Mouse (Mus musculus): ENCODE measurements at regions not wholly inside any gene's neighbourhood (a gene's known extent, or its start where the extent isn't known, plus 50 kb on each side); places are given as distances from the start of the nearest gene placed in this dataset.
"Not testable (repeated sequence)": the region's sequence is repeated elsewhere in the genome, so short reads cannot be mapped to it uniquely, and the experiment has no call there.

DNA sequence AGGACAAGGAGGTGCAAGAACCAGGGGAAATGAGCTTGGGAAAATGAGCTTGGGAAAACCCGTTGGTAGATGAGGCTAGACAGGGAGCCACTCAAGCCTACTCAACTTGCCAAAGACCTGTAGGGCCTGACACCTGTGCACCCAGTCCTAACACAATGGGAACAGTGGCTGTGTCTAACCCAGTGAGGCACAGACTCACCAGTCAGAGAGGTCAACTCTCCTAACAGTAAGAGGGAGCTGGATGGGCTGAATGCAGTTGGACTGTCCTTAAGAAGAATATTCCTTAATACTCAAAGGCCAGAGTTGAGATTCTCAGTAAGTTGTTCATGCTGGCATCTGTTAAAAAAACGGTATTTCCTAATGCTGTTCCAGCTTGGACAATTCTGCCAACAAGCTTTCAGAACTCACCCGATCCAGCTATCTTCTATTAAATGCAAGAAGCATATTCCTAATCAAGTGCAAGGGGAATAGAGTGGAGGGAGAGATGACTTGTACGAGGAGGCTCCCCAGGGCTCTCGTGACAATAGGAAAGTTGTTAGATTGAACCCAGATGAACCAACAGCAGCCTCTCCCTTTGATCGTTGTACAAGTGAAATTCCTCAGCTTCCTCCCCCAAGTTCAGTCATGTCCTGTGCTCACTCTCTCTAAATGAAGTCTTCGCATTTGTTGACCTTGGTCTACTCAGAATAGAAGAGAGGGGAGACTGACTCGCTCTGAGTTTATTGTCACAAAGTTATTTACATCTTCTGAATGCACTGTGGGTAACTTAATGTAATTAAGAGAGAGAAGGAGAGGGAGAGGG, 187.2 kb downstream of the Cdca7 start:
- ATAC-seq (replicated peaks; ENCODE audit: low FRiP score, low TSS enrichment, poor library complexity, severe bottlenecking) = no peak

GRCm38 (mm10) chr2:72667396-72667795, 191.4 kb downstream of the Cdca7 start:
- not testable (repeated sequence) for ATAC-seq (replicated peaks; ENCODE audit: low FRiP score, low TSS enrichment, poor library complexity, severe bottlenecking)

DNA sequence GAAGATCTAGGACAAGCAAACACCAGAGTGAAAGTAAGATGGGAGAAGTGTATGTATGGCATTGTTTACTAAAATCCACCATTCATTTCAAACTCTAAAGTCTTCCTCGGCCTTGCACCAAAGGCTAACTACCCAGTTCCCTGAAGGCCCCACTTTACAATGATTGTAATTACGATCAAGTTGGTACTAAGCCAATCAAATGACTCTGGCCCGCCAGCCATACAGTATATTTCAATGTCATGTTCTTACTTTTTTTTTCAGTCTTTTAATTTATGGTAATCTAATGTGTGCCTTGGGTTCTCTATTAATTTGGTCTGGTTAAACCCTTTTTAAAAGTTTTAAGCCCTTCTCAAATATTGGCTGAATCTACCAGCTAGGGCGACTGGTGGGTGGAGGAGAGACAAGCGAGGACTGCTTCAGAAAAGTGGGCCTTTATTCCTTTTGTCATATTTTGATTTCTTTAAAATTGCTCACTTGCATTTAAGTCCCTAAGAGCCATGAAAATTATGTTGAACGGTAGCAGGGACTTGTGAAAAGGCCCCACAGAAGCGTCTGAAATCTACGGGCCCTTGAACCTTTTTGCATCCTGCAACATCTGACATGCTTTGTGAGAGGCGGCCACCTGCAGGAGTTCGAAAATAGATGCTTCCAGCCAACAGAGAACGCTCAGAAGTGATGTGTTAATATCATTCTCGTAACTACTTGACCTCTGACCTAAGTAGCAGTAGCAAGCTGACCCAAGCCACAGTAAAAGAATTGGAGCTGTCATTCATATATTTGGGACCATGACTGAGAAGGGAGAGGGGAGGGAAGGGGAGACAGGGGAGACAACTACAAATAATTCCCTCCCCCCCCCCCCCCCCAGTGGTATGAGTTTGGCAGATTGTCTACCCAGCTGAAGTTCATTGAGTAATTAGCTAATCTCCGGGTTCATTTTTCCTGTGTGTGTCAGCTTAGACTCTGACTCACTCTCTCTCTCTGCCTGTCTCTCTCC, 197.2 kb downstream of the Cdca7 start:
- no peak for ATAC-seq (replicated peaks; ENCODE audit: low FRiP score, low TSS enrichment, poor library complexity, severe bottlenecking)

- no peak for ATAC-seq (replicated peaks; ENCODE audit: low FRiP score, low TSS enrichment, poor library complexity, severe bottlenecking)
These were observed 198.3 kb downstream of the Cdca7 start for GRCm38 (mm10) chr2:72674229-72674628.

GRCm38 (mm10) chr2:72674856-72675440, 199.0 kb downstream of the Cdca7 start:
- no peak for ATAC-seq (replicated peaks; ENCODE audit: low FRiP score, low TSS enrichment, poor library complexity, severe bottlenecking)

DNA sequence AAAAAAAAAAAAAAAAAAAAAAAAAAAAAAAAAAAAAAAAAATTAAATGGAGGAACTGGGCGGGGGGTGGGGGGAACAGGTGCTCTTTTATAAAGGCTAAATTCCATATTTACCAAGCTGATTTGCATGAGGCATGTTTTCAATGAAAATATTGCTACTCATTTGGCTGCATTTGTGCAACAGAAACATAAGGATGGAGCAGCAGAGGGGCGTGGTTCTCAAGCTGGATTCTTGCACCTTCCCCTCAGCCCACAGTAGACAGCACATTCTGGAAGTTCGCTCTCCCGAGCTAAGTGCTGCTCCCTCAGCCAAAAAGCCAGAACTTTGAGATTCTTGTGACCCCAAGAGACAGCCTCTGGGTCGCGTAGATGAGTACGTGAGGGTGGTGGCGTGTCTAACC, 201.8 kb downstream of the Cdca7 start:
- ATAC-seq (replicated peaks; ENCODE audit: low FRiP score, low TSS enrichment, poor library complexity, severe bottlenecking) = no peak

- ATAC-seq (replicated peaks; ENCODE audit: low FRiP score, low TSS enrichment, poor library complexity, severe bottlenecking) = no peak
These were observed 212.1 kb downstream of the Cdca7 start for GRCm38 (mm10) chr2:72688031-72688430.

- ATAC-seq (replicated peaks; ENCODE audit: low FRiP score, low TSS enrichment, poor library complexity, severe bottlenecking) = no peak
These were observed 225.1 kb downstream of the Cdca7 start for GRCm38 (mm10) chr2:72701081-72701480.

- no peak for ATAC-seq (replicated peaks; ENCODE audit: low FRiP score, low TSS enrichment, poor library complexity, severe bottlenecking)
These were observed 227.3 kb downstream of the Cdca7 start for GRCm38 (mm10) chr2:72703238-72703637.

DNA sequence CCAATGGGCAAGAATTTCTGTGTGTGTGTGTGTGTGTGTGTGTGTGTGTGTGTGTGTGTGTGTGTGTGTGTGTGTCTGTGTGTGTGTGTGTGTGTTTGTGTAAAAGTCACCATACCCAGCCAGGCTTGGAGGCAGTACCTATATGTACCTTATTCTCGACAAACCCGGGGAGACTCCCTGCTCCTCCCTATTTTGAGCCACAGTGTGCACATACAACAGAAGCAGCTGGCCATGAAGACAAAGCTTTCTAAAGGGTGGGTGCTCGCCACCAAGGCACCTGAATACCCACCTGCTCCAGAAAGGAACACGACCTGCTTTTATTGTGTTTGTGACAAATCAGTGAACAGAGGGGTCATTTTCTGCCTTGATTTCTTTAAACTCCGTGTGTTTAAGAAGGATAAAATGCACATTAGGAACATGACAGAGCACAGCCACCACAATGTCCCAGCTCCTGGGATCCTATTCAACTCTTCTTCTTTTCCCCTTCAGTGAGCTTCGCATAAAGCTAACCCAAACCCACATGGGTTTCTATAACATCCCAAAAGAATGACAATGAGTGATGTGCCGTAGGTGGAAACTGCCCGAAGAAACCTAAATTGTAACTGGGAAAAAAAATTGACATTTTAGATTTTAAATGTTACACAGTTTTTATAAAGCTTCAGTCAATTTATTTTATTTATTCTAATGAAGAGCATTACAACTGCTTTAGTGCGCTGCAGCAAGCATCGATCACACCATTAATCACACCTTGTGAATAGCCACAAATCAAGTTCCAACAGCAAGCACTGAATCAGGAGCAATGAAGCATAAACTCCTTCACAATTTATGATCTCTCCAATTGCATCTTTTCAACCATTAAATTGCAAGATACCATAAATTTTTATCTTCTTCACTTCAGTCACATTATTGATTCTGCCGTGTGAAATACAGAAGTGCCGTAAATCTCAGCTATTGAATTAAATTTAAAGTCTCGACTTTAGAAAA, 232.0 kb downstream of the Cdca7 start:
- no peak for ATAC-seq (replicated peaks; ENCODE audit: low FRiP score, low TSS enrichment, poor library complexity, severe bottlenecking)

DNA sequence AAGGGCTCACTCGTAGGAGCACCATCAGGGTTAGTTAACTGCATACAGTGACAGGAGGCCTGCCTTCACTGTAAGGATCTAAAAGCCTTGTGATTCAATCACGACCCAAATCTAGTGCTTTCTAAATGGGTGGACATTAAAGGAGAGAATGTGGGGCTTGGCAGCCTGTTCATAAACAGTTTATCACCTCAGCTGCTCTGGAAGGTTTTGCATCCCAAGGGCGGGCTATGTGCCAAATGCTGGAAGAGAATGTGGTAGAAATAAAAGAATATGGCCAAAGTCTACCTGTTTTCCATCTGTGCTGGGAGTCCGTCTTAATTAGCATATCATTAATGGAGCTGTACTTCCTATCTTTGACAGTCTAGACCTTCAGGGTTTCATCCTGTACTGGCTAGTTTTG, 241.0 kb downstream of the Cdca7 start:
- no peak for ATAC-seq (replicated peaks; ENCODE audit: low FRiP score, low TSS enrichment, poor library complexity, severe bottlenecking)

- ATAC-seq (replicated peaks; ENCODE audit: low FRiP score, low TSS enrichment, poor library complexity, severe bottlenecking) = peak; percentile 82
These were observed 251.5 kb downstream of the Sp3 start for GRCm38 (mm10) chr2:72728699-72729098.

- no peak for ATAC-seq (replicated peaks; ENCODE audit: low FRiP score, low TSS enrichment, poor library complexity, severe bottlenecking)
These were observed 246.9 kb downstream of the Sp3 start for GRCm38 (mm10) chr2:72733371-72733770.

GRCm38 (mm10) chr2:72735035-72735434, 245.2 kb downstream of the Sp3 start:
- no peak for ATAC-seq (replicated peaks; ENCODE audit: low FRiP score, low TSS enrichment, poor library complexity, severe bottlenecking)

DNA sequence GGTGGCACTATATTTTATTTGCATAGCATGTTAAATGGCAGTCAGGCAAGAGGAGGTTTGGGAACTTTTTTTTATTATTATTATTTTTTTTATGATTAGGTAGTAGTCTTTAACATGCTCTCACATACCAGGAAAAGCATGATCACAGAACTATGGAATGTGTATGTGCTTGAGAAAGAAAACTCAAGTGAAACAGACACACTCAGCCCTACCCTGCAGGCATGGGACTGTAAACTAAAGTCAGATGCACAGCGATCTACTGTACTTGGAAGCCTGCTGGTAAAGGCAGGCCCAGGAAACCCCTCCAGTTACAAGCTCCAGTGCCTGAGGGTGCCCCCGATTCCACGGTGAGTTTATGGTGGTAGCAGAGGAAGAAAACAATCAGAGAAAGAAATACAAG, 243.6 kb downstream of the Sp3 start:
- ATAC-seq (replicated peaks; ENCODE audit: low FRiP score, low TSS enrichment, poor library complexity, severe bottlenecking) = no peak

GRCm38 (mm10) chr2:72740391-72741361, 239.6 kb downstream of the Sp3 start:
- no peak for ATAC-seq (replicated peaks; ENCODE audit: low FRiP score, low TSS enrichment, poor library complexity, severe bottlenecking)

DNA sequence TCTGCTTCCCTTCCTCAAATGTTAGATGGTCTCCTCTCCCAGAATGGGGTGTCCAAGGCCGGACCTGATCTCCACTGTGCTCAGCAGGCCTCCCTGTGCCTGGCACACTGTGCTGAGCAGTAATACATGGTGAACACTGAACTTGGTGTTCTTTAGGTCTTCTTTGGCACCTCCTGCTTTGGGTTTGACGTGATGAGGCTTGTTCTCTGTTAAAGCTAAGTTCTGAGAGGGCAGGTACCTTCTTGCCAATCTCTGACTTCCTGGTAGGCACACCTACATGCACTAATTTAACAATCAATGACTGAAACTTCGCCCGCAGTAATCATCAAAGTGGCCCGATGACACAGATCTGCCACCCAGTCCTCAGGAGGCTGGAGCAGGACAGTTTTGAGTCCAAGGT, 238.5 kb downstream of the Sp3 start:
- ATAC-seq (replicated peaks; ENCODE audit: low FRiP score, low TSS enrichment, poor library complexity, severe bottlenecking) = no peak

DNA sequence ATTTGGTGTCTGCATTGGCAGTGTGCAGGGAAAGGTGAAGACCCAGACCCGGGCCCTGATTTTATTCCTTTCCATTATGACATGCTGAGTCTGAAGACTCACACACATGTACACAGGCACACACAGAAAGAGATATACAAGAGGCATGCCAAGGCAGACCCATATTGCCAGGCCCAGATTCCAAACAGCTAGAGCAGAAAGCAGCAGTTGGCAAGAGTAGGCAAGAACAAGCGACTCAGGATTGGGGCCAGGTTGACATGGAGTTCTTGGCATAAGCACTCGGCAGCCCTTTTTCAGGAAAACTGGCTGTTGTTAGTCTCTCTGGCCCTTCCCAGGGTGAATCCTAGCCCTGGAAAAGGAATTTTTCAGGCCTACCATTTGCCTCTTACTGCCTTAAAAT, 236.6 kb downstream of the Sp3 start:
- ATAC-seq (replicated peaks; ENCODE audit: low FRiP score, low TSS enrichment, poor library complexity, severe bottlenecking) = no peak
